Mouse (Mus musculus) MEL (cell line): ENCODE results near the gene Nlrx1. TPM values are rescaled to one million over a fixed set of nuclear protein-coding genes. Genes with fewer than 3 reads are reported as not detected.

ENCODE experiments used
- DNase-seq: peaks from one replicate; pipeline ENCODE4 v3.0.0; 2011; ENCODE audit warnings: low read depth, low spot score
- H3K27ac ChIP-seq: 2 replicates; pipeline ENCODE4 v1.5.1; 2012; ENCODE audit warnings: low read depth, mild to moderate bottlenecking, control low read depth, low read length, moderate library complexity; ENCODE audit not compliant: control insufficient read depth
- H3K27me3 ChIP-seq, 2 experiments: fragments of 150-350 bp in 1 of 2; sonication (generic) in 1 of 2; 2 replicates each; pipeline ENCODE4 v1.6.1; 2012; ENCODE audit warnings: low read length in 2 of 2, mild to moderate bottlenecking in 2 of 2, improper control_type of control experiment in 1 of 2, moderate library complexity in 1 of 2; ENCODE audit not compliant: insufficient read depth in 2 of 2, control insufficient read depth in 1 of 2
- H3K36me3 ChIP-seq, 2 experiments: 2 replicates each; pipeline ENCODE4 v1.6.1; 2012 to 2014; ENCODE audit warnings: low read length in 2 of 2, improper control_type of control experiment in 1 of 2, inconsistent platforms in 1 of 2, mild to moderate bottlenecking in 1 of 2; ENCODE audit not compliant: insufficient read depth in 2 of 2, control insufficient read depth in 1 of 2
- H3K4me1 ChIP-seq, 2 experiments: fragments of 150-350 bp in 1 of 2; sonication (generic) in 1 of 2; 2 replicates each; pipeline ENCODE4 v1.6.1; 2012; ENCODE audit warnings: low read length in 2 of 2, improper control_type of control experiment in 1 of 2, mild to moderate bottlenecking in 1 of 2; ENCODE audit not compliant: insufficient read depth in 2 of 2, control insufficient read depth in 1 of 2
- H3K4me3 ChIP-seq, 2 experiments: fragments of 150-350 bp in 1 of 2; sonication (generic) in 1 of 2; 2 replicates each; pipeline ENCODE4 v1.5.1; 2012; ENCODE audit warnings: low read depth in 2 of 2, low read length in 2 of 2, mild to moderate bottlenecking in 2 of 2, moderate library complexity in 2 of 2, control low read depth in 1 of 2, improper control_type of control experiment in 1 of 2; ENCODE audit not compliant: control insufficient read depth in 1 of 2, insufficient read depth in 1 of 2
- H3K79me2 ChIP-seq: 2 replicates; pipeline ENCODE4 v1.6.1; 2012; ENCODE audit warnings: mild to moderate bottlenecking, low read length, moderate library complexity; ENCODE audit not compliant: control insufficient read depth, poor library complexity, insufficient read depth
- H3K9ac ChIP-seq: 2 replicates; pipeline ENCODE4 v1.6.1; 2012; ENCODE audit warnings: low read depth, mild to moderate bottlenecking, control low read depth, low read length, moderate library complexity; ENCODE audit not compliant: control insufficient read depth, poor library complexity, severe bottlenecking
- H3K9me3 ChIP-seq: fragments of 150-350 bp; sonication (generic); replicated peaks from 2 replicates; pipeline ENCODE4 v1.6.1; 2012; ENCODE audit warnings: mild to moderate bottlenecking, low read length, improper control_type of control experiment, moderate library complexity; ENCODE audit not compliant: insufficient read depth
- CTCF ChIP-seq, 3 experiments: IDR thresholded peaks in 2 of 3; conservative IDR thresholded peaks in 1 of 3; 2 replicates each; pipeline ENCODE4 v1.5.1; 2011 to 2012; ENCODE audit warnings: low read length in 3 of 3, low read depth in 2 of 3, mild to moderate bottlenecking in 2 of 3, improper control_type of control experiment in 1 of 3, inconsistent platforms in 1 of 3, mixed read lengths in 1 of 3, moderate library complexity in 1 of 3; ENCODE audit not compliant: control insufficient read depth in 1 of 3, insufficient read depth in 1 of 3, poor library complexity in 1 of 3, severe bottlenecking in 1 of 3
- E2F4 ChIP-seq: IDR thresholded peaks from 2 replicates; pipeline ENCODE4 v1.6.1; 2011; ENCODE audit warnings: low read depth, low read length, improper control_type of control experiment, borderline replicate concordance
- ELF1 ChIP-seq: IDR thresholded peaks from 2 replicates; pipeline ENCODE4 v1.6.1; 2014; ENCODE audit warnings: low read depth, mild to moderate bottlenecking, inconsistent platforms, low read length, improper control_type of control experiment, moderate library complexity
- EP300 ChIP-seq, 2 experiments: IDR thresholded peaks; 2 replicates each; pipeline ENCODE4 v1.6.1; 2011; ENCODE audit warnings: improper control_type of control experiment in 2 of 2, low read length in 2 of 2, low read depth in 1 of 2, mild to moderate bottlenecking in 1 of 2
- ETS1 ChIP-seq: IDR thresholded peaks from 2 replicates; pipeline ENCODE4 v1.6.1; 2012; ENCODE audit warnings: low read depth, mild to moderate bottlenecking, inconsistent platforms, low read length, improper control_type of control experiment, moderate library complexity
- GABPA ChIP-seq: IDR thresholded peaks from 2 replicates; pipeline ENCODE4 v1.6.1; 2012; ENCODE audit warnings: low read depth, mild to moderate bottlenecking, inconsistent platforms, low read length, improper control_type of control experiment, moderate library complexity
- GATA1 ChIP-seq: IDR thresholded peaks from 2 replicates; pipeline ENCODE4 v1.6.1; 2011; ENCODE audit warnings: low read depth, low read length, improper control_type of control experiment
- JUND ChIP-seq: IDR thresholded peaks from 2 replicates; pipeline ENCODE4 v1.6.1; 2011; ENCODE audit warnings: low read depth, mild to moderate bottlenecking, improper control_type of control experiment, low read length
- MAX ChIP-seq: IDR thresholded peaks from 2 replicates; pipeline ENCODE4 v1.6.1; 2011; ENCODE audit warnings: low read length, improper control_type of control experiment
- MAZ ChIP-seq: IDR thresholded peaks from 2 replicates; pipeline ENCODE4 v1.6.1; 2012; ENCODE audit warnings: low read depth, mild to moderate bottlenecking, inconsistent platforms, low read length, improper control_type of control experiment
- MXI1 ChIP-seq: IDR thresholded peaks from 2 replicates; pipeline ENCODE4 v1.6.1; 2011; ENCODE audit warnings: mild to moderate bottlenecking, low read depth, low read length, improper control_type of control experiment
- MYB ChIP-seq: IDR thresholded peaks from 2 replicates; pipeline ENCODE4 v1.6.1; 2011; ENCODE audit warnings: mild to moderate bottlenecking, low read depth, low read length, improper control_type of control experiment
- NELFE ChIP-seq: IDR thresholded peaks from 2 replicates; pipeline ENCODE4 v1.6.1; 2011; ENCODE audit warnings: low read depth, low read length, improper control_type of control experiment
- NRF1 ChIP-seq: IDR thresholded peaks from 2 replicates; pipeline ENCODE4 v1.6.1; 2014; ENCODE audit warnings: low read depth, mild to moderate bottlenecking, inconsistent platforms, low read length, improper control_type of control experiment, moderate library complexity; ENCODE audit not compliant: poor library complexity, insufficient read depth, severe bottlenecking
- RAD21 ChIP-seq: IDR thresholded peaks from 2 replicates; pipeline ENCODE4 v1.6.1; 2011; ENCODE audit warnings: mild to moderate bottlenecking, low read depth, low read length, improper control_type of control experiment
- SMC3 ChIP-seq: IDR thresholded peaks from 2 replicates; pipeline ENCODE4 v1.6.1; 2011; ENCODE audit warnings: low read depth, low read length, improper control_type of control experiment
- TBP ChIP-seq: IDR thresholded peaks from 2 replicates; pipeline ENCODE4 v1.8.0; 2011; ENCODE audit warnings: low read depth, low read length, improper control_type of control experiment
- TCF12 ChIP-seq: IDR thresholded peaks from 2 replicates; pipeline ENCODE4 v1.6.1; 2014; ENCODE audit warnings: low read depth, mild to moderate bottlenecking, inconsistent platforms, low read length, improper control_type of control experiment, moderate library complexity
- UBTF ChIP-seq: IDR thresholded peaks from 2 replicates; pipeline ENCODE4 v1.6.1; 2012; ENCODE audit warnings: low read depth, mild to moderate bottlenecking, inconsistent platforms, low read length, improper control_type of control experiment, moderate library complexity, borderline replicate concordance; ENCODE audit not compliant: insufficient read depth
- USF1 ChIP-seq: IDR thresholded peaks from 2 replicates; pipeline ENCODE4 v1.6.1; 2014; ENCODE audit warnings: low read depth, mild to moderate bottlenecking, inconsistent platforms, low read length, improper control_type of control experiment, moderate library complexity
- ZC3H11A ChIP-seq: IDR thresholded peaks from 2 replicates; pipeline ENCODE4 v1.6.1; 2012; ENCODE audit warnings: low read depth, mild to moderate bottlenecking, inconsistent platforms, low read length, improper control_type of control experiment
- ZNF384 ChIP-seq: IDR thresholded peaks from 2 replicates; pipeline ENCODE4 v1.6.1; 2012; ENCODE audit warnings: low read depth, mild to moderate bottlenecking, inconsistent platforms, low read length, improper control_type of control experiment
- polyA plus RNA-seq, 2 experiments: library from polyadenylated mRNA; stranded (reverse) in 1 of 2; unstranded in 1 of 2; fragments of >175 nt in 1 of 2; fragments of >200 nt in 1 of 2; gene quantifications; 2 replicates each; pipeline versions ENCODE4 v1.2.1 to v1.2.4; 2012; ENCODE audit warnings: low replicate concordance in 2 of 2, low read depth in 1 of 2; ENCODE audit not compliant: insufficient read length in 2 of 2, insufficient read depth in 1 of 2, missing spikeins in 1 of 2
- total RNA-seq: library from RNA; depleted of rRNA; stranded (reverse); fragments of 300-350 nt; gene quantifications from 2 replicates; pipeline ENCODE4 v1.2.3, GENCODE M21; 2012

The Nlrx1 gene
- total and polyA plus RNA-seq, 3 experiments, result 1.2 to 7.0 TPM; not detected in 1

DNA sequence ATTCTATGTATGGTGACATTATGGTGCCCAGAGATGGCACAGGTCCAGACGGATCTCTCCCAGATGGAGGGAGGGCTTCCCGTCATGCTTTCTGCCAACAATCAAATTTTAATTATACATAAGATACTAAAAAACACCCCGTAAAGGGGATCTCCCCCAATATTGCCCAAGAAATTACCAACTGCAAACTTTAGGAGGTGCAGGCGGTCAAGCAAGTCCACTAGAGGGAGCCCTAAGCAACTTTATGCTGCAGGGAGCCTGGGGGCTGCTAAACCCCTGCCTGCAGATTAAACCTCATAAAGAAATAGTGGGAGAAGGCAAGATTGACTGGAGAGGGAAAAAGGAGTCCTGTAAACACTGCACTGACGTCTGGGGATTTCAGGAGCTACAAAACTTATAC, 29.0 kb downstream of the Nlrx1 start:
- no peak overlapping the region for H3K9ac ChIP-seq
- no peaks in the 10 kb centered on the region for H3K4me1 ChIP-seq
- TF ChIP-seq ELF1 (no peak), SMC3 (peak; percentile 84), RAD21 (peak; percentile 78), GATA1 (no peak), NRF1 (no peak), EP300 (IDR thresholded peaks at IDR 0.05; ENCODE audit: low read depth in 1 of 2, low read length in 2 of 2) (no peak), ZNF384 (peak; percentile 18; the same call in 1 of the 2 replicates), GABPA (no peak), ZC3H11A (peak; percentile 66), CTCF (IDR thresholded peaks at IDR 0.05 in 2 of 3, conservative IDR thresholded peaks at IDR 0.05 in 1 of 3; ENCODE audit: control insufficient read depth in 1 of 3, insufficient read depth in 1 of 3, low read depth in 2 of 3, low read length in 3 of 3, poor library complexity in 1 of 3, severe bottlenecking in 1 of 3) (peak; percentile 86 to 87 (median 87)), MAZ (0 out of 2 replicates have a peak, but pooled peaks have one; percentile 46)
- H3K36me3 ChIP-seq, result peaks cover 0 to 2% of the 10 kb centered on the region in 2 experiments; a peak in 2 of 4 replicates
- H3K27ac ChIP-seq, result no peak overlapping the region
- peaks cover 1% of the 10 kb centered on the region; the same call in 1 of the 2 replicates for H3K79me2 ChIP-seq
- no peak overlapping the region for H3K4me3 ChIP-seq
- H3K27me3 ChIP-seq, result no peaks in the 10 kb centered on the region
- no peaks in the 10 kb centered on the region for H3K9me3 ChIP-seq
- DNase-seq, result peak; percentile 73

DNA sequence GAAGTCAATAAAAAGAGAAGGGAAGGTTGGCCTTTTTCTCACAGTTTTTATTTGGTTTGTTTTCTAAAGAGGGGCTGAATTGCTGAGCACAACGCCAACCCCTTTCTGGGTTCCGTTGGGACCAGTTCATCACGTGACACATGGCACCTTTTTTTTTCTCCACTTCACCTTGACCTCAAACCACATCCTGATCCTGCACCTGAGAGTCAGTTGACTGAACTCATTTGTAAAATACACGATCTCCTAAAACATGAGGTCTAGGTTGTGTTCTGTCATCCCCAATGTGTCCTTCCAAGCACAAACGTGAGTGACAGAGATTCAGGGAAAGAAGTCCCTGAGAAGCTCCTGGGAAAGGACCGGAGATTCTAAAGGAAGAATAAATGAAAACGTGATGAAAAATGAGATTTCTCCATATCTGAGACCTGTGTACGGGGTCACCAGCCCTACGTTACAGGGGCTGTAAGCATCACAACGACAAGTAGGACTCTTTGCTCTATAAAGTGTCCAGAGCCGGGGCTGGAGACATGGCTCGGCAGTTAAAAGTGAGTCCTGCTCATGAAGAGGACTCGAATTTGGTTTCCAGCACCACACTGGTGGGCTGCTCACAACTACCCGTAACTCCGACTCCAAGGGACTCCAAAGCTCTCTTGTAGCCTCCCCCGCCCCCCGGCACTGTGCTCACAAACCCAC, 29.8 kb downstream of the Nlrx1 start:
- DNase-seq, result no peak
- H3K36me3 ChIP-seq, result peaks cover 0 to 2% of the 10 kb centered on the region in 2 experiments; a peak in 2 of 4 replicates
- no peaks in the 10 kb centered on the region for H3K9me3 ChIP-seq
- no peak overlapping the region for H3K27ac ChIP-seq
- TF ChIP-seq UBTF (no peak), NELFE (no peak), E2F4 (no peak), JUND (no peak), TCF12 (no peak), MXI1 (no peak), MAX (no peak), USF1 (no peak), MYB (no peak), ETS1 (no peak), MAZ (no peak), GATA1 (no peak), TBP (no peak)
- no peak overlapping the region for H3K9ac ChIP-seq
- peaks cover 3% of the 10 kb centered on the region for H3K79me2 ChIP-seq
- H3K4me1 ChIP-seq, result no peaks in the 10 kb centered on the region
- no peak overlapping the region for H3K4me3 ChIP-seq
- H3K27me3 ChIP-seq, result no peaks in the 10 kb centered on the region
